Mouse (Mus musculus): ENCODE results near the gene Sult6b2. TPM values are rescaled to one million over a fixed set of nuclear protein-coding genes. Genes with fewer than 3 reads are reported as not detected.
A peak's percentile ranks its signal among the peaks of the same experiment; 100 is the strongest.

Gene Sult6b2
- polyA plus RNA-seq, 1 experiment from 2014 or later: 49.8 TPM

- Histone ChIP-seq H3K4me2 (ENCODE audit: low read depth, low read length) (no peak overlapping the region), H3K4me3 (ENCODE audit: low read length) (no peak overlapping the region), H3K9me3 (ENCODE audit: control insufficient read depth, low read length) (no peaks in the 10 kb centered on the region), H3K9ac (ENCODE audit: low read depth, low read length) (no peak overlapping the region), H3K27ac (ENCODE audit: low read length) (no peak overlapping the region), H3K36me3 (ENCODE audit: control insufficient read depth, insufficient read depth, low read length) (peaks cover 34% of the 10 kb centered on the region), H3K4me1 (ENCODE audit: control insufficient read depth, insufficient read depth, low read length) (no peaks in the 10 kb centered on the region), H3K27me3 (replicated peaks; ENCODE audit: control insufficient read depth, insufficient read depth, low read length) (no peaks in the 10 kb centered on the region)
- WGBS: 86% methylated on average over 9 of the region's 9 CpGs
- ATAC-seq: no peak
Observed at GRCm38 (mm10) chr6:142767305-142767704, 37.0 kb downstream of the Sult6b2 start.

GRCm38 (mm10) chr6:142764933-142765332, 39.4 kb downstream of the Sult6b2 start:
- Histone ChIP-seq H3K4me3 (ENCODE audit: low read length) (no peak overlapping the region), H3K27ac (ENCODE audit: low read length) (no peak overlapping the region), H3K9ac (ENCODE audit: low read depth, low read length) (no peak overlapping the region), H3K4me1 (ENCODE audit: control insufficient read depth, insufficient read depth, low read length) (peaks cover 6% of the 10 kb centered on the region; the same call in 1 of the 2 replicates), H3K9me3 (ENCODE audit: control insufficient read depth, low read length) (no peaks in the 10 kb centered on the region), H3K27me3 (replicated peaks; ENCODE audit: control insufficient read depth, insufficient read depth, low read length) (no peaks in the 10 kb centered on the region), H3K4me2 (ENCODE audit: low read depth, low read length) (no peak overlapping the region), H3K36me3 (ENCODE audit: control insufficient read depth, insufficient read depth, low read length) (peaks cover 26% of the 10 kb centered on the region)
- 62% methylated on average over 2 of the region's 2 CpGs for WGBS
- ATAC-seq: no peak

GRCm38 (mm10) chr6:142759633-142760032, 44.7 kb downstream of the Sult6b2 start:
- Histone ChIP-seq H3K36me3 (ENCODE audit: control insufficient read depth, insufficient read depth, low read length) (peaks cover 7% of the 10 kb centered on the region; the same call in 1 of the 2 replicates), H3K27ac (ENCODE audit: low read length) (peak overlapping the region; percentile 74), H3K27me3 (replicated peaks; ENCODE audit: control insufficient read depth, insufficient read depth, low read length) (no peaks in the 10 kb centered on the region), H3K4me1 (ENCODE audit: control insufficient read depth, insufficient read depth, low read length) (peaks cover 17% of the 10 kb centered on the region), H3K9ac (ENCODE audit: low read depth, low read length) (no peak overlapping the region), H3K4me3 (ENCODE audit: low read length) (no peak overlapping the region), H3K4me2 (ENCODE audit: low read depth, low read length) (no peak overlapping the region), H3K9me3 (ENCODE audit: control insufficient read depth, low read length) (no peaks in the 10 kb centered on the region)
- peak; percentile 52 for ATAC-seq
- 60% methylated on average over 2 of the region's 2 CpGs for WGBS

- WGBS: 94% methylated on average over 6 of the region's 6 CpGs
- H3K9me3 ChIP-seq (ENCODE audit: control insufficient read depth, low read length): no peaks in the 10 kb centered on the region
- no peak overlapping the region for H3K4me3 ChIP-seq (ENCODE audit: low read length)
- H3K27ac ChIP-seq (ENCODE audit: low read length): peak overlapping the region; percentile 74; the same call in 1 of the 2 replicates
- no peak overlapping the region for H3K9ac ChIP-seq (ENCODE audit: low read depth, low read length)
- H3K27me3 ChIP-seq (replicated peaks; ENCODE audit: control insufficient read depth, insufficient read depth, low read length): no peaks in the 10 kb centered on the region
- peaks cover 17% of the 10 kb centered on the region for H3K4me1 ChIP-seq (ENCODE audit: control insufficient read depth, insufficient read depth, low read length)
- H3K4me2 ChIP-seq (ENCODE audit: low read depth, low read length): peak overlapping the region; percentile 76
- ATAC-seq: no peak
- H3K36me3 ChIP-seq (ENCODE audit: control insufficient read depth, insufficient read depth, low read length): peaks cover 6% of the 10 kb centered on the region; the same call in 1 of the 2 replicates
Observed at GRCm38 (mm10) chr6:142758562-142758961, 45.7 kb downstream of the Sult6b2 start.

- Histone ChIP-seq H3K4me3 (ENCODE audit: low read length) (peak overlapping the region; percentile 89), H3K27ac (ENCODE audit: low read length) (peak overlapping the region; percentile 99), H3K4me2 (ENCODE audit: low read depth, low read length) (peak overlapping the region; percentile 76), H3K9me3 (ENCODE audit: control insufficient read depth, low read length) (no peaks in the 10 kb centered on the region), H3K9ac (ENCODE audit: low read depth, low read length) (peak overlapping the region; percentile 97; the same call in 1 of the 2 replicates), H3K27me3 (replicated peaks; ENCODE audit: control insufficient read depth, insufficient read depth, low read length) (no peaks in the 10 kb centered on the region), H3K36me3 (ENCODE audit: control insufficient read depth, insufficient read depth, low read length) (peaks cover 6% of the 10 kb centered on the region; the same call in 1 of the 2 replicates), H3K4me1 (ENCODE audit: control insufficient read depth, insufficient read depth, low read length) (peaks cover 17% of the 10 kb centered on the region)
- ATAC-seq: no peak
- WGBS: 84% methylated on average over 6 of the region's 6 CpGs
Observed at GRCm38 (mm10) chr6:142757976-142758375, 46.3 kb downstream of the Sult6b2 start.

GRCm38 (mm10) chr6:142757334-142757965, 46.9 kb downstream of the Sult6b2 start:
- H3K36me3 ChIP-seq (ENCODE audit: control insufficient read depth, insufficient read depth, low read length): peaks cover 6% of the 10 kb centered on the region; the same call in 1 of the 2 replicates
- H3K27ac ChIP-seq (ENCODE audit: low read length): peak overlapping the region; percentile 99
- ATAC-seq: no peak
- peak overlapping the region; percentile 76 for H3K4me2 ChIP-seq (ENCODE audit: low read depth, low read length)
- H3K9me3 ChIP-seq (ENCODE audit: control insufficient read depth, low read length): no peaks in the 10 kb centered on the region
- peak overlapping the region; percentile 97 for H3K9ac ChIP-seq (ENCODE audit: low read depth, low read length)
- peaks cover 17% of the 10 kb centered on the region for H3K4me1 ChIP-seq (ENCODE audit: control insufficient read depth, insufficient read depth, low read length)
- H3K4me3 ChIP-seq (ENCODE audit: low read length): peak overlapping the region; percentile 89
- 28% methylated on average over 10 of the region's 10 CpGs for WGBS
- no peaks in the 10 kb centered on the region for H3K27me3 ChIP-seq (replicated peaks; ENCODE audit: control insufficient read depth, insufficient read depth, low read length)

GRCm38 (mm10) chr6:142756507-142757333, 47.6 kb downstream of the Sult6b2 start, which contains the start of gene Cmas:
Gene Cmas, plus strand, starts transcription at chr6:142756686.
- peak within 1 kb of the TSS; percentile 97 for H3K9ac ChIP-seq (ENCODE audit: low read depth, low read length)
- no peaks in the 10 kb centered on the region for H3K27me3 ChIP-seq (replicated peaks; ENCODE audit: control insufficient read depth, insufficient read depth, low read length)
- peak; percentile 92 for ATAC-seq
- H3K4me1 ChIP-seq (ENCODE audit: control insufficient read depth, insufficient read depth, low read length): peaks cover 17% of the 10 kb centered on the region
- H3K4me2 ChIP-seq (ENCODE audit: low read depth, low read length): peak within 1 kb of the TSS; percentile 76
- WGBS: under 1% methylated on average over 68 of the region's 68 CpGs
- peak within 1 kb of the TSS; percentile 89 for H3K4me3 ChIP-seq (ENCODE audit: low read length)
- peak within 1 kb of the TSS; percentile 99 for H3K27ac ChIP-seq (ENCODE audit: low read length)
- peaks cover 6% of the 10 kb centered on the region; the same call in 1 of the 2 replicates for H3K36me3 ChIP-seq (ENCODE audit: control insufficient read depth, insufficient read depth, low read length)
- no peaks in the 10 kb centered on the region for H3K9me3 ChIP-seq (ENCODE audit: control insufficient read depth, low read length)

- Histone ChIP-seq H3K27ac (ENCODE audit: low read length) (no peak overlapping the region), H3K4me3 (ENCODE audit: low read length) (no peak overlapping the region), H3K4me1 (ENCODE audit: control insufficient read depth, insufficient read depth, low read length) (no peaks in the 10 kb centered on the region; the same call in 1 of the 2 replicates), H3K27me3 (replicated peaks; ENCODE audit: control insufficient read depth, insufficient read depth, low read length) (no peaks in the 10 kb centered on the region), H3K9ac (ENCODE audit: low read depth, low read length) (no peak overlapping the region), H3K4me2 (ENCODE audit: low read depth, low read length) (no peak overlapping the region), H3K36me3 (ENCODE audit: control insufficient read depth, insufficient read depth, low read length) (no peaks in the 10 kb centered on the region), H3K9me3 (ENCODE audit: control insufficient read depth, low read length) (no peaks in the 10 kb centered on the region)
- WGBS: 45% methylated on average over 14 of the region's 14 CpGs
- no peak for ATAC-seq
Observed at GRCm38 (mm10) chr6:142752331-142753246, 51.7 kb downstream of the Sult6b2 start.
